Mouse (Mus musculus) forebrain, embryonic 13.5 days (tissue): ENCODE measurements around the gene Hmx2. TPM values are rescaled to one million over a fixed set of nuclear protein-coding genes. Genes with fewer than 3 reads are reported as not detected.

ENCODE experiments used
- ATAC-seq: fragments of 200-750 bp; cut with Nextera tagmentation; 2 replicates; pipeline ENCODE4 v1.8.0; 2017
- H3K27ac ChIP-seq: fragments of 300-500 bp; sonication (generic); 2 replicates; pipeline ENCODE4 v1.5.1; 2015; ENCODE audit warnings: inconsistent platforms, mild to moderate bottlenecking, moderate library complexity
- H3K27me3 ChIP-seq: fragments of 300-500 bp; sonication (generic); 2 replicates; pipeline ENCODE4 v1.6.1; 2015; ENCODE audit warnings: mild to moderate bottlenecking, inconsistent platforms
- H3K36me3 ChIP-seq: fragments of 300-500 bp; sonication (generic); 2 replicates; pipeline ENCODE4 v1.6.1; 2015; ENCODE audit warnings: mild to moderate bottlenecking, inconsistent platforms; ENCODE audit not compliant: poor library complexity, severe bottlenecking
- H3K4me1 ChIP-seq: fragments of 300-500 bp; sonication (generic); 2 replicates; pipeline ENCODE4 v1.6.1; 2015; ENCODE audit warnings: inconsistent platforms
- H3K4me2 ChIP-seq: fragments of 300-500 bp; sonication (generic); 2 replicates; pipeline ENCODE4 v1.6.1; 2015; ENCODE audit warnings: inconsistent platforms, mild to moderate bottlenecking, moderate library complexity
- H3K4me3 ChIP-seq: fragments of 300-500 bp; sonication (generic); 2 replicates; pipeline ENCODE4 v1.5.1; 2015; ENCODE audit warnings: mild to moderate bottlenecking, inconsistent platforms
- H3K9ac ChIP-seq: fragments of 300-500 bp; sonication (generic); 2 replicates; pipeline ENCODE4 v1.6.1; 2015; ENCODE audit warnings: mild to moderate bottlenecking, inconsistent platforms
- H3K9me3 ChIP-seq: fragments of 300-500 bp; sonication (generic); replicated peaks from 2 replicates; pipeline ENCODE4 v1.6.1; 2016; ENCODE audit warnings: inconsistent platforms
- WGBS: fragments of 180-500 bp; shearing (Covaris S2); methylation state at CpG from one replicate; pipeline ENCODE4 v1.1.7; 2015; 5-methylcytosine and 5-hydroxymethylcytosine counted together
- polyA plus RNA-seq: library from polyadenylated mRNA; unstranded; fragments of >200 nt; fragmentation: Nextera tagmentation; extraction: Ambion mirVana; gene quantifications from 2 replicates; pipeline ENCODE4 v1.2.1, GENCODE M21; 2015

The Hmx2 gene
- polyA plus RNA-seq, 1 experiment from 2014 or later = 0.99 TPM

DNA sequence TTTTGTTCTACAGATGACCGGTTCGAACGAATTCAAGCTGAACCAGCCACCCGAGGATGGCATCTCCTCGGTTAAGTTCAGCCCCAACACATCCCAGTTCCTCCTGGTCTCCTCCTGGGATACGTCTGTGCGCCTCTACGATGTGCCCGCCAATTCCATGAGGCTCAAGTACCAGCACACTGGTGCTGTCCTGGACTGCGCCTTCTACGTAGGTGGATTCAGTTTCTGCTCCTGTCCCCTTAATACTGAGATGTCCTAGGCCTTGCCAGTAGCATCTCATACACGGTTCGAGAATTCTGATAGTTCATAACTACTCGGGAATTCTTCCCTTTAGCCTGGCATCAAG is 12.1 kb downstream of the Hmx2 start:
- H3K36me3 ChIP-seq = peaks cover 35% of the 10 kb centered on the region
- peak; percentile 48 for ATAC-seq
- H3K27me3 ChIP-seq = peaks cover 40% of the 10 kb centered on the region
- no peaks in the 10 kb centered on the region for H3K9me3 ChIP-seq
- peak overlapping the region; percentile 65 for H3K4me2 ChIP-seq
- H3K4me3 ChIP-seq = peak overlapping the region; percentile 79
- peak overlapping the region; percentile 83 for H3K27ac ChIP-seq
- peaks cover 38% of the 10 kb centered on the region for H3K4me1 ChIP-seq
- under 1% methylated on average over 14 of the region's 14 CpGs for WGBS
- peak overlapping the region; percentile 87 for H3K9ac ChIP-seq

DNA sequence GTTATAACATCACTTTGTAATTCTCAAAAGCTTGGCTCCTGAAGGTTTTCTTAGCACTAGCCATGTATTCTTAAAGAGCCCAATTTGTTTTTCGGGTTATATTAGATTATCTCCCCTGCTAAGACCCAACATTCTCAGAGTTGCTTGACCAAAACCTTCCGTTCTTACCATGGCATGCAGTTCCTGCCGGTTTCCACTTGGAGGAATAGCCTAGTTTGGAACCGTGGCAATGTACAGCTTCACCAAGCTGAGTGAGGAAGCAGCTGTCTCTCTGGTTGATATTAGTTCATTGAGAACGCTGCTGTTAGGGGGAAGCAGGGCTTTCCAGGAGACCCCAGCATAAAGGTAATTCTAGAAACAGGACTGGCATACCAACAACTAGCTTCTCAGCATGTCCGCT is 26.7 kb downstream of the Hmx2 start:
- H3K36me3 ChIP-seq = peaks cover 41% of the 10 kb centered on the region
- no peak overlapping the region for H3K4me2 ChIP-seq
- 84% methylated on average over 6 of the region's 6 CpGs for WGBS
- no peak overlapping the region for H3K27ac ChIP-seq
- H3K4me3 ChIP-seq = no peak overlapping the region
- no peaks in the 10 kb centered on the region for H3K4me1 ChIP-seq
- H3K9me3 ChIP-seq = no peaks in the 10 kb centered on the region
- no peak for ATAC-seq
- peaks cover 10% of the 10 kb centered on the region for H3K27me3 ChIP-seq
- H3K9ac ChIP-seq = no peak overlapping the region

DNA sequence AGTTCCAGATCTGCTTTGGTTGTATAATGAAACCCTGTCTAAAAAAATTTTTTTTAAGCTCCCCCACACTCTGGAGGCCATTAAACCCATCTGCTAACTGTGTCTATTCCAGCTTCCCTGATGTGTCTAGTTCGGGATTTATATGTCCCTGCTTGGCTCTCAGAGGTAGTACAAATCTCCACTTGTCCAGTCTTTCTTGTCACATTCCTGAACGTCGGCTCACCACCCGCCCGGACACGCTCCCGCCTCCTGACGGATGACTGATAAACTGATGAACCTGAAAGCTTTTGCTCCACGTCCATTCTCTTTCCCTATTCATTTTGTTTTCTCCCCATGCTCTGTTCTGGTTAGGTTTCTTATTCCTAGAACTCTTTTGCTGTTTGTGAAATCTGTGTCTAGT is 33.6 kb downstream of the Hmx2 start:
- H3K4me1 ChIP-seq = no peaks in the 10 kb centered on the region
- H3K9me3 ChIP-seq = no peaks in the 10 kb centered on the region
- no peak overlapping the region for H3K27ac ChIP-seq
- no peaks in the 10 kb centered on the region for H3K36me3 ChIP-seq
- H3K4me3 ChIP-seq = no peak overlapping the region
- ATAC-seq = no peak
- H3K4me2 ChIP-seq = no peak overlapping the region
- H3K9ac ChIP-seq = no peak overlapping the region
- 79% methylated on average over 9 of the region's 9 CpGs for WGBS
- H3K27me3 ChIP-seq = peaks cover 47% of the 10 kb centered on the region

DNA sequence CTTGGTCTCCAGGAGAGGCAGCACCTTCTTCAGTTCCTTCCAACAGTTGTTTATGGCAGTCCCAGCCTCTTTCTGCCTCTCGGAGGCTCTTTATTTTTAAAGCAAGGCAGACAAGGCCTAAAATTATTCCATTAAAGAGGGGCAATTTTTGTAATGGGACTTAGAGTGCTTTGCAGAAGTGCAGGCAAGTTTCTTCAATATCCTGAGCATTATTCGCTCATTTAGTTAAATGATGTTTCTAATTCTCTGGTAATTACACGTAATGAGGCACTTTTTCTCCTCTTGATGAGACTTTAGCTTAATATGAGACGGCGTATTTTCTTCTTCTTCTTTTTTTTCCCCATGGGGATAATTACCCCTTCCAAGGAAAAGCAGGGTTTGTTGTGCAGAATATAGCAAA is 37.0 kb downstream of the Hmx2 start:
- no peak overlapping the region for H3K27ac ChIP-seq
- H3K4me1 ChIP-seq = no peaks in the 10 kb centered on the region
- H3K36me3 ChIP-seq = no peaks in the 10 kb centered on the region
- no peak for ATAC-seq
- no peaks in the 10 kb centered on the region for H3K9me3 ChIP-seq
- peaks cover 58% of the 10 kb centered on the region for H3K27me3 ChIP-seq
- H3K4me3 ChIP-seq = no peak overlapping the region
- WGBS = 53% methylated on average over 5 of the region's 5 CpGs
- no peak overlapping the region for H3K4me2 ChIP-seq
- H3K9ac ChIP-seq = no peak overlapping the region

DNA sequence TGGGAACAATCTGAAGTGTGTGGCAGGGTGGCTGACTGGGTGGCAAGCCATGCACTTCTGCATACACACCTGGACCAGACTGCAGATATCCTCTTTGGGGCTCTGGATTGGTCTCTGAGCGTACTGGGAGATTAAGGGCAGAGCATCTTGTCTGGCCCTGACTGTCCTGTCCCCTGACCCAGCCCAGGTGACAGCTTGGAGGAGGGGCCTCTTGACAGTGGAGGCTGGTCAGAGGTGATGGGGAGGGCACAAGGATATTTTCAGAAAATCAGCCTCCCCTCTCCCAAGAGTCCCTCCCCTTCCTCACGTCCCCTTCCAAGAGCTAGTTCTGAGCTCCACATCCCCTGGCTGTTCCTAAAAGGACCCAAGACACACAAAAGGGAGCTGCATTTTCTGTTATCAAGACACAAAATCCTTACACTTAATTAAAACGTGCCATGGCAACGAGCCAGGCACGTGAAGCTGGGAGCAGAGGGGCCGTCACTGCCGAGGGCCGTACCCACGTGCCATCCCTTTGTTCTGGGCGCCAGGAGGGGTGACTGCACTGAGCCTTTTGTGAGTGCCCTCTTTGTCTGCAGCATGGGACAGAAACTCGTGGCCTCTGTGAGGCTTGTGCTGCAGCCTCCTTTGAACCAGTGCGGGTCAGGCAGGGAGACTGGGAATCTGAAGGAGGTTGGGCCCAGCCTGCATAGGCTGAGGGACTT is 49.4 kb downstream of the Hmx2 start:
- H3K27ac ChIP-seq = no peak overlapping the region
- H3K27me3 ChIP-seq = peaks cover 88% of the 10 kb centered on the region
- 4% methylated on average over 12 of the region's 12 CpGs for WGBS
- peak; percentile 81 for ATAC-seq
- H3K9me3 ChIP-seq = no peaks in the 10 kb centered on the region
- peak overlapping the region; percentile 32; the same call in 1 of the 2 replicates for H3K9ac ChIP-seq
- no peak overlapping the region for H3K4me3 ChIP-seq
- peaks cover 19% of the 10 kb centered on the region for H3K4me1 ChIP-seq
- peak overlapping the region; percentile 43 for H3K4me2 ChIP-seq
- H3K36me3 ChIP-seq = no peaks in the 10 kb centered on the region

DNA sequence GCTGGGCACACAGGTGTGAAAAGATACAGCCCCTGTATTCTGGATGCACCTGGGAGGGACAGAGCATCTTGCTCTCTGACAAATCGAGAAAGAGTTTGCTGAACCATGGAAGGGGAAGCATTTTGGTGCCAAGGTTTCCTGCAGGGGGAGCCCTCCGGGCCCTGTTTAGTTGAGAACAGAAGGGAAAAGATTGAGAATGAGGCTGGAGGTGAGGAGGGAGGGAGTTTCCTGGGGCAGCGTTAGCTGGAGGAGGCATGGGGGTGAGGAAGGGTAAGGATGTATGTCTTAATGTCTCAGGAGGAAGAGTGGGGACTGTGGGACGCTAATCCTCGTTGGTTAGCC is 49.9 kb downstream of the Hmx2 start:
- H3K9me3 ChIP-seq = no peaks in the 10 kb centered on the region
- no peak overlapping the region for H3K27ac ChIP-seq
- 1% methylated on average over 5 of the region's 5 CpGs for WGBS
- peak overlapping the region; percentile 43 for H3K4me2 ChIP-seq
- no peak overlapping the region for H3K4me3 ChIP-seq
- H3K27me3 ChIP-seq = peaks cover 86% of the 10 kb centered on the region
- peaks cover 19% of the 10 kb centered on the region for H3K4me1 ChIP-seq
- ATAC-seq = peak; percentile 55; the same call in 1 of the 2 replicates
- peak overlapping the region; percentile 32; the same call in 1 of the 2 replicates for H3K9ac ChIP-seq
- H3K36me3 ChIP-seq = no peaks in the 10 kb centered on the region

DNA sequence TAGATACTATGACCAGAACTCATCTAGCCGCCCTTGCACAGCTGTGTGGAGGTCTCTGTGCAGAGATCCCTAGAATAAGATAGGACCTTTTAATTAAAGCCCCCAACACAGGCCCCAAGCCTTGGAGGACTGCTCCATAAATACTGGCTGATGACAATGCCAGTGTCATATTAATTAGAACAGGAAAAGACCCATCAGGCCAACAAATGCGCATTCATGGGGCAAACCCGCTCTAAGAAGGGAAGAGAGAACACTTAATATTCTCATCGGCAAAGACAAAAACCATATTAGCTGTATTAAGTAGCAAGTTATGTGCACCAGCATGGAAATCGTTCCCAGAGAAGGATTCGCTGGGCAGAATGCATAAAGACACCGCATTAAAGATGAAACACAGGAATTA is 53.5 kb downstream of the Hmx2 start:
- Histone ChIP-seq H3K4me2 (no peak overlapping the region), H3K9me3 (no peaks in the 10 kb centered on the region), H3K4me3 (no peak overlapping the region), H3K36me3 (no peaks in the 10 kb centered on the region), H3K4me1 (peaks cover 19% of the 10 kb centered on the region), H3K27ac (no peak overlapping the region), H3K27me3 (peaks cover 82% of the 10 kb centered on the region), H3K9ac (no peak overlapping the region)
- no peak for ATAC-seq
- 63% methylated on average over 7 of the region's 7 CpGs for WGBS

DNA sequence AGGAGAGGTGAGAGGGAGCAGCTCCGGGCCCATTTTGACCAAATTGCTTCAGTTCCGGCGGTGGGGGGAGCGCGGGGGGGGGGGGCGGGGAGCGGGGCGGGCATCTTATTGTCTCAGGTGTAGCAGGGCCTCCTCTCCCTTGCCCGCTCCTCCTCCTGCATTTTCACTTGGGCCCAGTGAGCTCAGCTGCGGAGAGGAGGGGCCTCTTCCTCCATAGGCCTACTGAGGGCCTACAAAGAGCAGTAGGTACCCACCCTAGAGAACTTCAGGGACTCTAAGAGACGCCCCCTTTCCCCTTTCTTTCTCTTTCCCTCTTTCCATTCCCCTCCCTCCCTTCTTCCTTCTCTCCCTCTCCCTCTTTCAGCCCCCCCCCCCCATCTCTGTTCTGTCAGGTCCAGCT is 54.6 kb downstream of the Hmx2 start:
- no peak for ATAC-seq
- Histone ChIP-seq H3K4me3 (no peak overlapping the region), H3K27me3 (peaks cover 83% of the 10 kb centered on the region), H3K36me3 (no peaks in the 10 kb centered on the region), H3K9me3 (no peaks in the 10 kb centered on the region), H3K9ac (no peak overlapping the region), H3K4me2 (no peak overlapping the region), H3K27ac (no peak overlapping the region), H3K4me1 (peaks cover 13% of the 10 kb centered on the region)
- WGBS = 3% methylated on average over 7 of the region's 11 CpGs

DNA sequence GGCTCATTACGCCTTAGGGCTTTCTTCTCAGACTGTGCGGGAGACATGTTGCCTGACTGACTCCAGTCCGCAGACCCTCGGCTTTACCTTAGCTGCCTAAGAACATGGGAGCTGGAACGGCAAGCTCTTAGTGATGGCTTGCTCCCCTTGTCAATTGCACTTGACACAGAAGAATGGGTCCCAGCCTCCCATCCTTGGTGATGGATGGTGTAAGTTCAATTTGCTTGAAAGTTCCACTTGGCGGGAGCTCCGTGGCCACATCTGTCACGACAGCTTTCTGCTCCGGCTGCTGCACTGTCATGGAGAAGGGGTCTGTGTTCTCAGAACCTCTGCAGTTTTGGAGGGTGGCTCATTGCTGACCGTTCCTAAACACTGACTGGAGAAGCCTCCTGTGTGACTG is 56.4 kb downstream of the Hmx2 start:
- no peaks in the 10 kb centered on the region for H3K36me3 ChIP-seq
- H3K4me3 ChIP-seq = no peak overlapping the region
- H3K27me3 ChIP-seq = peaks cover 74% of the 10 kb centered on the region
- no peaks in the 10 kb centered on the region for H3K9me3 ChIP-seq
- H3K4me2 ChIP-seq = no peak overlapping the region
- 91% methylated on average over 10 of the region's 10 CpGs for WGBS
- H3K4me1 ChIP-seq = 0 out of 2 replicates have a peak, but pooled peaks cover 5% of the 10 kb centered on the region
- ATAC-seq = no peak
- H3K9ac ChIP-seq = no peak overlapping the region
- H3K27ac ChIP-seq = no peak overlapping the region

DNA sequence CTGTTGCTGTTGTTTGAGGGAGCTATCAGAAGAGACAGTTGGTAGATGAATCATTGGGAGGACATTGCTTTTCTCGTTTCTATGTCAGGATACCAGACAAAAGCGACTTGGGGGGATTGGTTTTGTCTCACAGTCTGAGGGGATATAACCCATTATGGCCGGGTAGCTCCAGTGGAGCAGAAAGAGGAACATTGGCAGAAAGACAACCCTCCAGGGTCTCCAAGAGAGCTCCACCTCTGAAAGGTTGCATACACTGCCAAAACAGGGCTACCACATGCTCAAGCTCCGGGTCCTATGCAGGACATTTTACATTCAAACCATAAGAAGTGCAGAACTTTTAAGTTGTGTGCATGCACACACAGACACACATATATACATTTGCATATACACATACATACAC is 56.9 kb downstream of the Hmx2 start:
- H3K27ac ChIP-seq = no peak overlapping the region
- no peak overlapping the region for H3K4me3 ChIP-seq
- H3K4me1 ChIP-seq = 0 out of 2 replicates have a peak, but pooled peaks cover 5% of the 10 kb centered on the region
- ATAC-seq = no peak
- H3K9me3 ChIP-seq = no peaks in the 10 kb centered on the region
- peaks cover 69% of the 10 kb centered on the region for H3K27me3 ChIP-seq
- no peaks in the 10 kb centered on the region for H3K36me3 ChIP-seq
- no peak overlapping the region for H3K9ac ChIP-seq
- no peak overlapping the region for H3K4me2 ChIP-seq
- 71% methylated on average over 4 of the region's 4 CpGs for WGBS

Other genes starting within 250 kb of the Hmx2 start
- gene Cuzd1, start 226.5 kb upstream of the Hmx2 start, polyA plus RNA-seq = not detected in 2 replicates
- not detected in 2 replicates for gene Fam24b, start 219.3 kb upstream of the Hmx2 start, polyA plus RNA-seq
- gene Fam24a, start 214.9 kb upstream of the Hmx2 start, polyA plus RNA-seq = not detected in 2 replicates
- 17.9 and 18.7 TPM in 2 replicates for gene 2310057M21Rik, start 186.0 kb upstream of the Hmx2 start, polyA plus RNA-seq
- gene Pstk, start 177.6 kb upstream of the Hmx2 start, polyA plus RNA-seq = 39.6 and 43.1 TPM in 2 replicates
- 17.0 and 17.1 TPM in 2 replicates for gene Ikzf5, start 138.3 kb upstream of the Hmx2 start, polyA plus RNA-seq
- 86.1 and 89.4 TPM in 2 replicates for gene Acadsb, start 138.2 kb upstream of the Hmx2 start, polyA plus RNA-seq
- 0.31 and 0.56 TPM in 2 replicates for gene Hmx3, start 5.9 kb upstream of the Hmx2 start, polyA plus RNA-seq
- gene Bub3, start 11.4 kb downstream of the Hmx2 start, polyA plus RNA-seq = 240 and 247 TPM in 2 replicates